Mouse (Mus musculus): Measurements from ENCODE around the gene Adarb2.

Adarb2 gene

DNA sequence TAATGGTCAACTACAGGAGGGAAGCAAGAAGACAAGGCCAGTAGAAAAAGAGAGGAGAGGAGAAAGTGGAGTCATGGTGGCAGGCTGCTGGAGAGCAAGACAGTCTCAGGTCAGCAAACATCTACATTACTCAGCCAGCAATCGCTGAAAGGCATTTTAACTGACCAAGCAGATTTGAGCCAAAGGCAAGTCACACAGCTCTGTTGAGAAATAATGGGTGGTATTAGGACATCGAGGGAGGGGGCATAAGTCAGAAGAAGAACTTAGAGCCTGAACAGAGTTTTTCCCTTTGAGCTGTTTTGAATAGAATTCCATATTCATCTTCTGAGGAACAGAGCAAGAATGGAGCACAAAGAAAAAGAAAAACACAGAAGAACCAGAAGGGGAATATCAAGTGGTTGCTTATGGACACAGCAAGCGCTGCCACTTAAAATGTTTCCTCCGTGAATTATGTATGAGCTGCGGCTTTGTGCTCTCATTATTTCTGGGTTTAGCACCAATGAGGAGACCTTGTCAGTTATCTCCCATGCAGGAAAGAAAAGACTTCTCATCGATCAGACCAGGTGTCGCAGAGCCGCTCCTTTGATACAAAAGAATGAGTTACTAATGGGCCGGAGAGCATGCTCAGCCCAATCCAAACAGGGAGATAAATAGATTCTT lies 477.9 kb downstream of the Adarb2 start:
- DNase-seq (ENCODE audit: low spot score): no peak

DNA sequence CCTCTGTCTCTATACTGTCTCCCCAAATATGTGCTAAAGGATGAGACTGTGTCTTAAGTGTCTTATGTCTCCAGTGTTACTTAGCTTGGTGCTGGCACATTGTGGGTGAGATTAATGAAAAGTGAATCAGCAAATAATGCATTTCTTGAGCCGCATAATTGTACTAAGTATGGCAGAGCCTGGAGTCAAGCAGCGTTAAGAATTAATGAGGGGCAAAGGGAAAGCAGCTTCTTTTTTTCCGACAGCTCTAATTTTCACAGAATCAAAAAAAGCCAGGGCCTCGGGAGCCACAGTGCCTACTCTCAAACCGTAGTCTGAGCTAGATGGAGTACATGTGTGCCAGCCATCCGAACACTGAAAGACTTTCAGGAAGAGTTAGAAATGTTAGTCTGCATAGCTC lies 488.8 kb downstream of the Adarb2 start:
- DNase-seq (ENCODE audit: low spot score): no peak

DNA sequence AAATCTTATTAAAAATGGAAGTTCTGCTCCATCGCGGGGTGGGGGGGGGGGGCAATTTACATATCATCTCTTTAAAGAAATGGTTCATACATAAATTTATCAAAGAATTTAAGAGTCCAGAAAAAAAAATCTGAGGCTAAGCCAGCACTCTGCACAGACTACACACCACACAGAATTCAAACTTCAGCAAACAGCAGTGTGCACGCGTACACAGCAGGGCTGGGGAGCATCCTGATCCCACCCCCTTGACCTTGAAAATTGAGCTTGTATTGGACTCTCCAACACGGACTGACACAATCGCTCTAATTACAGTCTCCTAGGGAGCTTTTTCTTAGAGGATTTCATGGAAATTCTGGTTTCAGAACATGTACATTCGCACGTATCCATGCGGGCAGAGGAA lies 490.1 kb downstream of the Adarb2 start:
- no peak for DNase-seq (ENCODE audit: low spot score)

DNA sequence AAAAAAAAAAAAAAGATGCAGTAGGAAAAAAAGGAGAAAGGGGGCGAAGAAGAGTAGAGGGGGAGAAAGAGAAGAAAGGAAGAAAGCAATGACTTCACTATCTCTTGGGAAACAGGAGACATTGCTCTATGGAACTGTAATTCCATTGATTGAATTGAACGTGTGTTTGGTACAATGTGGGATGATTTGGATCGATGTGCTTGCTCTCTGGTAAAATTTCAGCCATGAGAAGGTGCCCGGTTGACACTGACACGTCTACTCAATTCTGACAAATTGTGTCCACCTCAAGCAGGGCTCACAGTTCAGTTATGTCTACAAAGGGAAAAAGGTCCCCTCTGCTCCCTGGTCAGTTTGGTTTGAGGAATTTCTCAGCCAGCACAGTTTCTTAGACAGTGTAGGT lies 495.8 kb downstream of the Adarb2 start:
- no peak for DNase-seq (ENCODE audit: low spot score)

DNA sequence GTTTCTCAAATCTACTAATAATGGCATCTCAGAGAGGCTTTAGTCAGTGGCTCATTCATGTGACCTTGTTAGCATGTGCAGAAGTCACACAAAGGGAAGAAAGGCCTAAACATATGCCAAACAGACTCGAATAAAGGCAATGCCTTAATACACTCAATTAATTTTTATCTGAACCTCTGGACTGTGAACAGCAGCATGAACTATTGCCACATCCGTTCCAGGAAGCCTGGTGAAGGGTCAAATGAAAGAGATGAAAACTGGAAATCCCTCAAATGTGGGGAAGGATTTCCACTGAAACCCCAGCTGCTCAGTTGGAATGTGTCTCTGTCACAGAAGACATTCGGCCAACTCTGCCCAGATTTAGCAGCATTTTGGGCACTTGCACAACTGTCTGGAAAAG lies 497.2 kb downstream of the Adarb2 start:
- DNase-seq (ENCODE audit: low spot score): no peak

DNA sequence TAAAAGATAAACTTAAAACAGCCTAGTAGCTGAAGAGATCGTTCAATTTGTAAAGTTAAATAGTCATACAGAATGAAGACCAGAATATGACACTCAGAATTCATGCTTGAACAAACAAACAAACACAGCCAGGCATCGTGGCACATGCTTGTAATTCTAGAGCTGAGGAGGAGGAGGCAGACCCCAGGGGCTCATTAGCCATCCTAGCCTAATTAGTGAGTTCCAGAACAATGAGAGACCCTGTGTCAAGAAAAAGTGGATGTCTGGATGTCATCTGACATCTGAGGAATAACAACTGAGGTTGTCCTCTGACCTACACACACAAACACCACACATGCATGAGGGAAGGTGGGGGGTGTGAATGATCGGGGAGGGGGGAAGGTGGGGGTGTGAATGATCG lies 498.3 kb downstream of the Adarb2 start:
- DNase-seq (ENCODE audit: low spot score): no peak

DNA sequence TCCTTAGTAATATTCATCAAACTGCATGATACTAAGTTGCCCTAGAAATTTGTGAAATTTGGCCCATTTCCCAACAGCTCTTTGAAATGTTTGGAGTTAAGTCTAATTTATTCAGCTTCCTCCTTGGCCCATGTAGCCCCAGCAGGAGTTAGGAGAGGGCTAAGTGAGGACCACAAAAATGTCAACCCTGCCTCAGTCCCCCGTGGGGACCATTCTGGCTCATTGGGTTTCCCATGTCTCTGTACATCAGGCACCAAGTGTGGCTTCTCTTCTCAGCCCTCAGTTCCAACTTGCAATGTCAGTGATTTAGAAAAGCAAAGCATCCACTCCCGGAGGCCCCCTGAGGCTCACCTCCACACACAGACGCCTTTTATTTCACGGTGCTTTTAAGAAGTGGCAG lies 502.6 kb downstream of the Adarb2 start:
- DNase-seq (ENCODE audit: low spot score): no peak

DNA sequence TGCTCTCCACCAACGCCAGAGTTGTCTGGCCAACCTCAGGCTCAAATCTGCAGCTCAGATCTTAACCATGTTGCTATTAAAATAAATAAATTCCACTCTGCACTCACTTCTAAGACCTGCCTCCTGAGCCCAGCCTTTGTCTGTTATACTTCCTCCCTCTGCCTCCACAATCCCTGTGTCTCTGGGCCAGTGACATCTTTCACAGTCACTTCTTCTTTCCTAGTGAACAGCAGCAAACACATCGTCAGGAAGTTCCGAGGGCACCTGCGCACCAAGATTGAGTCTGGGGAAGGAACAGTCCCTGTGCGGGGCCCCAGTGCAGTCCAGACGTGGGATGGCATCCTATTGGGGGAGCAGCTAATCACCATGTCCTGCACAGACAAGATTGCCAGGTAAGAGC lies 510.7 kb downstream of the Adarb2 start:
- DNase-seq (ENCODE audit: low spot score): no peak

DNA sequence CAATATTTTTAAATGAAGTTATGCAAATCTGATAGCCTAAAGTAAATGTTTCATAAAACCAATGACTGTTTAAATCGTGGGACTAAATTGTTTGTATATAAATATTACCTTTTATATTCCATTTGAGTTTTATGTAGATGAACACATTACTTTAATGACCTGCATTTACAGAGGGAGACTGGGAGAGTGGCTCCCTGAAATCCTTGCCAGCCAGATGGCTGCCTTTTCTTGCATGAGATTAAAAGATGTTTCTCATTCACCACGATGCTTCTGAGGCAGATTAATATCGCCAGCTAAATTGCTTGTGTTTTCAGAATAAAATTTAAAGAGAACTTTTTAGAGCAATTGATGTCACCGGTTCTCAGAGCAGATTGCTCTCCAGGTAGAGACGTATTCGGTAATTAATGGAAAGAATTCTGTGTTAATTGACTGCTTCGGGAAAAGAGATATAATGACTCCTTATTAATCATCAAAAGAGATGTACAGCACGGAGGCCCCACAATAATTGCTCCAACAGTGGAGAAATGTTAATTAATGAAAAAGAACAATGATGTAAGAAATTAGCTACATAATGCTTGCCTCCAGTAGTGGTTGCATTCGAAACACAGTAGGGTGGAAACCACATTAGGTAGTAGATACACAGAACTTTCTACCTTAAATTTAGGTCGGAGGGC lies 527.4 kb downstream of the Adarb2 start:
- no peak for DNase-seq (ENCODE audit: low spot score)

DNA sequence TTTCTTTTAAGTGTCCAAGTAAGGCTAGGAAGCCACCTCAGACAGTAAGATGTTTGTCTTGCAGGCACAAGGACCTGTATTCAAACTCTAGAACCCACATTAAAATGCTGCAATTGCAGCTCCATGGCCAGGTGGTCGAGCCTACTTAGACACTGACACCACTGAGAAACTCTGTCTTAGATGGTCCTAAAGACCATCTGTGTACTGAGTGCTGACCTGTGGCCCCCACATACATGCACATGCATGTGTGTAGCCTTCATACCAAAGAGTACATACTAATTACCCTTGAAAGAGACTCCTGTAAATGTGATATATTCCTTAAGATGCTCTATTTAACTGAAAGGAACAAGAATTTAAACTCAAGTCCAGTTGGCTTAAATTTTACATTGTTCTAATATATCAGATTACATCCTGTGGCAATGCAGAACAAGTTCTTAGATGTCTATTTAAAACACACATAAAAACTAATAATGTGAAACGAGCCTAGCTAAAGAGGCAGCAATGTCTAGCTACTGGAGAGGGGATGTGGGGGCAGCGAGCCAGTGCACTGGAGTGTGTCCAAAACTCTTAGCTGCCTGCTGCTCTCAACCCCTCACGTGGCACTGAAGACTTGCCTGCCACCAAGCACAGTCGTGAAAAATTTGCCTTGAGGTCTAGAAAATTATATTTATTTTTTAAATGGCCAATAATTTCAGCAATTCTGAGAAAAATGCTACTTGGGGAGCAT lies 534.6 kb downstream of the Adarb2 start:
- DNase-seq (ENCODE audit: low spot score): no peak

DNA sequence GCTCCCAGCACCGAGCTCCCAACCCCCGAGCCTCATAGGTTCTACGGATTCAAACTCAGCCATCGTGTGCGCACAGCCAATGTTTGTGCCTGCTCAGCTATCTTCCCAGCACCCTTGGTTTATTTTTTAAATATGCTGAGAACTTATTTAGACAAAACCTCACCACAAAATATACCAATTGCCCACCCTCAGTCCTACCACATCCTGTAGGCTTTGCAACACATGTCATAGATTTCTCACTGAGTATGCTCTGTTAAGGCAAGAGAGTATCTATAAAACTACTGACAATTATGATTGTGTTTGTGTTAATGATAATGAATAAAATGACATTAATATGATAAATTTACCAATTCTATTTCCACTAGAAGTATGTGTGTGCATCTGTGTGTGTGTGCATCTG lies 540.1 kb downstream of the Adarb2 start:
- no peak for DNase-seq (ENCODE audit: low spot score)

DNA sequence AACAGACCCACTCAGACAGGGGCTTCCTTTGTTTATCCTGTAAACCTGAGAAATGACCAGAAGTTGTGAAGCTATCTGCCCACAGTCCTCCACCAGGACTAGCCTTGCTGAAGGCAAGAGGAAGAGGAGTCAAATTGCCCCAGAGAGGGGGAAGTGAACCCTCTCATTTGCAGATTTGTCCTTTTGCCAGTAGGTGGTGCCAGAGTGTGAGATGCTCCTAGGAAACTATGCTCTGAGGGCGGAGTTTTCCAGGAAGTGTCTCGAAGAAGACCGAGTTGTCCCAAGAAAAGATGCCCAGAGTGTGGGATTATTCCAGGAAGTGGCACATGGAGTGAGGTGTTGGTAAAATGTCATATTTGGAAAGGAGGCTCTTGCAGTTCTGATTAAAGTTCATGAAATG lies 541.9 kb downstream of the Adarb2 start:
- peak; percentile 21 for DNase-seq (ENCODE audit: low spot score)

DNA sequence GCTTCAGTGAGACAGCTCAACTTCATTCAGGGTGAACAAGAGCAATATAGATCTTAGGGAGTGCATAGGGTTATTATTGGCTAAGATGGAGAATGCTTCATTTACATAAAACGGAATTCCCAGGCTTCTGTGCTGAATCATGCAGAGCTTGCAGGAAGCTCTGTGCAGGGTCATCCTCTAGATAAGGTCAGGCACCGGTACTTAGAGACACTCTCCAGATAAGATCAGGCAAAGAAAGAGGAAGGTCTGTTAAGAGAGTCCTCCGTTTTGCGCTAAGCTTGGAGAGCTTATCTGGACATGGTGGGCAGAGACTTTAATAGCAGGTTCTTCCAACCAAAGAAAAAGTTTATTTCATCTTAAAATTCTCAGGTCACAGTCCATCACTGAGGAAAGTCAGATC lies 542.9 kb downstream of the Adarb2 start:
- peak; percentile 5 for DNase-seq (ENCODE audit: low spot score)

DNA sequence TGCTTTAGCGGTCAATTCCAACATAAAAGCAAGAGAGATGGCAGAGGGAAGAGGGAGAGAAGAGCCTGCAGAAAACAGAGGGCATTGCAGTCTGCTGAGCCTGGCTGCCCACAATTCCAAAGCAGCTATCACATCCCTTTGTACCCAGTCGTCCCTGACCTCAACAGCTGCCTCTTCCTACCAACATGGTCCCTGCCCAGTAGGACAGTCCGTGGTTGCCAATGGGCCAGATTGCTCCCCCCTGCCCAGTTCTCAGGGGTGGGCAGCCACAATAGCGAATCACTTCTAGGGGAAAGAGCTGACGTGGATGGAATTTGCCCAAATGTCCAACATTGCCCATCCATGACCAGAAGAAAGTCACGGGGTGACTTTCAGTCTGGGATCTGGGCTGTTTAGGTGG lies 546.8 kb downstream of the Adarb2 start:
- no peak for DNase-seq (ENCODE audit: low spot score)

DNA sequence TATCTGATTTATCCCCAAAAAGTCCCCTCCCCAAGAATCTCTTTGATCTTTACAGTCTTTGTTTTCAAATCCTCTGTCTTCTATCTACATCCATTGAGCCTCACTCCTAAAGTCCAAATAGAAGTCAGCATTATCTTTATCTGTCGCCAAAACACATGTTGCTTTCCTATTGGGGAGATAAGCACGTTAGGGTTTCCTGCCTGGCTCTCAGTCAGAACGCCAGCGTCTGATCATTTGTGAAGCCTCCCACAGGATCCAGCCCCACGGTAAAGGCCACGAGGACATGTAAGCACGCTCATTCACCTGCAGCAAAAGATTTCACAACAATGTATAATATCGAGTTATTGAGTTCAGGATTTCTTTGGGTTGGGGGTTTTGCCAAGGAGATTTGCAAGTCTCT lies 558.3 kb downstream of the Adarb2 start:
- no peak for DNase-seq (ENCODE audit: low spot score)

DNA sequence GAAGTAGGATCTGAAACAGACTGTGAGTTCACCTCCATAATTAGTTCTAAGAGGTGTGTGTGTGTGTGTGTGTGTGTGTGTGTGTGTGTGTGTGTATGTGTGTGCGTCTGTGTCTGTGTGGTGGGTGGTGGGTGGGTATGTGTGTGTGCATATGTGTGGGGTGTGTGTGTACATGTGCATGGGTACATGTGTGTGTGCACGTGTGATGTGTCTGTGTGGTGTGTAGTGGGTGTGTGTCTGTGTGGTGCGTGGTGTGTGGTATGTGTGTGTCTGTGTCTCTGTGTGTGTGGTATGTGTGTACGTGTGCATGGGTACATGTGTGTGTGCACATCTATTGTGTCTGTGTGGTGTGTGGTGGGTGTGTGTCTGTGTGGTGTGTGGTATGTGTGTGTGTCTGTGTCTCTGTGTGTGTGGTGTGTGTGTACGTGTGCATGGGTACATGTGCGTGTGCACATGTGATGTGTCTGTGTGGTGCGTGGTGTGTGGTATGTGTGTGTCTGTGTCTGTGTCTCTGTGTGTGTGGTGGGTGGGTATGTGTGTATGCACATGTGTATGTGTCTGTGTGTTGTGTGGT lies 567.1 kb downstream of the Adarb2 start:
- no peak for DNase-seq (ENCODE audit: low spot score)

DNA sequence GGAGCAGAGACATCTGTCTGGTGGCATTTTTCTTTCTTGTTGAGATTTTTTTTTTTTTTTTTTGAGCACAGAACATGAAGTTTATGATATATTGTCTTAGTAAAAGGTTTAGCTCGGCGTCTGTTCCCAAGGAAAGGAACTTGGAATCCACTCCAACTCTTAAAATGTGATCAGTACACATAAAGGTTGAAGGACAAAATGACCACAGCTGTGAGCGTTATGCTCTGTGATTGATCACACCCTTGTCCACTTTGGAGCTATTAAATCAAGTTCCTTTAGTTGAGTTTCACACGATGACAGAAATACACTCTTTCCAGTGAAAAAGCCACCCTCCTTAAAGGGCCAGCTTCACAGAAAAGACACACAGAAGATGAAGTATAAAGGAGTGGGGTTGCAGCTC lies 568.0 kb downstream of the Adarb2 start:
- no peak for DNase-seq (ENCODE audit: low spot score)

DNA sequence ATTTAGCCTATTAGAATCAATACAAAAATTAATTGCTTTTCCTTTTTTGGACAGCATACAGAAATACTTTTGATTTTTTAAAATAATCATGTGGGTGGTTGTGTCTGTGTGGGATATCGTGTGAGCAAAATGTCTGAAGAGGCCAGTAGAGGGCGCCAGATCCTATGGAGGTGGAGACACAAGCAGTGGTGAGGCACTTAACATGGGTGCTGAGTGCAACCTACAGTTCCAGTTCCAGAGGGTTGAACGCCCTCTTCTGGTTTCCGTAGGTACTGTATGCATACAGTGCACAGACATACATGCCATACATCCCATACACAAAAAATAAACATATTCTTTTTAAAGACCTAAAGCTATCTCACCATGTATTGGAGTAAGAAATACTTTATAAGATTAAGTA lies 577.8 kb downstream of the Adarb2 start:
- no peak for DNase-seq (ENCODE audit: low spot score)

DNA sequence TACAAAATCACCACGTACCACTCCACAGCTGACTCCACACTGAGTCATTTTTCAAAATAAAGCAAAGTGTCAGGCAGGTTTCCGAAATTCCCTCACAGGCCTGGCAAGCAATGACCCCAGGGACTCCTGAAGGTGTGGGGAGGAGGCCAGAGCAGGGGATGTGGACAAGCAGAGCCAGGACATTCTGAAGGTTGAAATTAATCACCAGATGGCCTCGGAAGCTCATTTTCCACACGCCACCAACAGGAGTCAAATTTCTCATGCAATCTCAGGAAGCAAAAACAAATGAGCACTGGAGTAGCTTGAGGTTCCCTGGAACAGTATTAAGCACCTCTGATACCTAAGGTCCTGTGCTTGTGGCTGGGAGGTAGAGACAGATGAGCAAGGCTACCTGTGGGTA lies 580.0 kb downstream of the Adarb2 start:
- DNase-seq (ENCODE audit: low spot score): no peak

DNA sequence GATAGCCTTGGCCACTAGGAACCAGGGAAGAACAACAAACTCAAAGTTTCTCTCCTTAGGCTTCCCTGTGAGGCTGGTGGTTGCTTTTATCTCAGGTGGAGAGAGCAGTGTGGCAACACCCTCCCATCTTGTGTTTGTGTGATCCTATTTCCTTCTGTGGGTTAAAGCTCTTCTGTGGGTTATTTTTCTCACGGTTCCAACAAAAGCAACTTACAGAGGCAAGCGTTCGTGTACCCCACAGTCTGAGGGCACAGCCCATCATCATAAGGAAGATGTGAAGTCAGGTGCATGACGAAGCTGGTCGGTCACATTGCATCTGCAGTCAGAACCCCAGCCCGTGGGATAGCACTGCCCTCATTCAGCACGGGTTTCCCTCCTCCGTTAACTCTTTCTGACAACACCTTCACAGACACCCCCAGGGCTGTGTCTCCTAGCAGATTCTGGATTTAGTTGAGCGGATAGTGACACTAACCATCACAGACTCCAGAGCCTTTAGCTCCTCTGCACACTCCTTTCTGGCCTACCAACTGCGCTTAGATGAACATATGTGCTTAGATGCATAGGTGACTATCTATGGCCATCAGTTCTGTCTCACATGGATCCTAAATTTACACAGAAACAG lies 581.1 kb downstream of the Adarb2 start:
- no peak for DNase-seq (ENCODE audit: low spot score)

DNA sequence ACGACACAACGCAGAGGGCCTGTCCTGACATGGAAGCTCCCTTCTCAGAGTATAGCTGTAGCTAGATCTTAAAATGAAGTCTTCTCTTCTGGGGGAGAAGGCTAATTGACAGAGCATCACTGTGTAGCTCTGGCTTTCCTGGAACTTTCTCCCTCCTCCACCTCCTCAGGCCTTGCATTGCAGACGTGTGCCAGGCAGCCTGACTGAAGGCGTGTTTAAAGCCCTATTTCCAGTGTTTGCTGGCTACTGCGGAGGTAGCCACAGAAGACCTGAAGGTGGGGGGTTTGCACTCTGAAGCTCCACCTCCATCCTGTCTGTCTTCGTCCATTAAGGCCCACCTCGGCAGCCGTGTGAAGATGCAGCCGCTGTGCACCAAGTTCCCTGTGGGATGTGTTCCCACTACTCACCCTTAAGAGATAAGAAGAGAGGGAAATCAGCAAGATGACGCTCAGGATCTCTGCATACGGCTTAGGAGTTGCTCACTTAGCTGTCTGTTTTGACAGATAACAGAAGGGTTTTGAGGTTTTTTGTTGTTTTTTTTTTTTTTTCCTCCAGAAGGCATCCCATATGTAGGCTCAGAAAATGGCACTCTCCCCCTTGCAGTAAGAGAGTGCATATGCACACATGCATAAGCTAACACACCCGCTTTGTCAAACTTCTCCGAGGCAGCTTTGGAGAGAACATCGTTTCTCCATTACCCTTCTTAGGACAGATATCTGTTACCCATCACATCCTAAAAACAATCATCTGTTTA lies 581.8 kb downstream of the Adarb2 start:
- no peak for DNase-seq (ENCODE audit: low spot score)

DNA sequence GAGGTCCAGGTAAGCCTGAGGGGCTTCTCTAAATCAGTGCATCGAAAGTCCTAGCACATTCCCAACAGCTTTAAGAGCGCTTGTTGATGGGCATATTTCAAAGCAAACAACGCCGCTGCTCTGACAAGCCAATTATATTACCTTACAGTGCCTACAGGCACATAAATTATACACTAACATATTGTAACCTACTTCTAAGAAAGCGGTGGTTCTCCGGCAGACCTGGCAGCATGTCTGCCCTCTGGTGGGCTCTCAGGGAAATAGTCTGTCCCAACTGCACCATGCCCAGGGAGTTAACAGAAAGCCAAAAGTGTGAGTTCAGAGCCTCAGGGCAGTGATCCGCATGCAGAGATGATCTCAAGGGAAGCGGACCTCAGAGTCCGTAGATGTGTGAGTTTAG lies 582.5 kb downstream of the Adarb2 start:
- no peak for DNase-seq (ENCODE audit: low spot score)
